Comparison of ENCODE assay signal across 13 mouse cellular contexts in genomic region chr4:120074061-120074460, GRCm38 (mm10). TPM values are rescaled to one million over a fixed set of nuclear protein-coding genes. Genes with fewer than 3 reads are reported as not detected.
DNase-seq lines count a peak whose midpoint lies in the region; ATAC-seq and TF ChIP-seq lines count a peak whose summit lies in the region.
"Had no signal": no experiment of that assay in that cellular context is flagged by ENCODE, and none has a peak within 500 bp of the region (broad histone marks: within the 10 kb centered on the region; RNA-seq: fewer than 3 reads in every experiment).

No protein-coding gene starts in this region.

- peaks cover 10% of the 10 kb centered on the region; the same call in 1 of the 2 replicates for H3K4me1 ChIP-seq in hindbrain, embryonic 15.5 days (replicated peaks)
- H3K4me1 ChIP-seq in hindbrain, embryonic 12.5 days: peaks cover 3% of the 10 kb centered on the region
- peaks cover 20% of the 10 kb centered on the region for H3K4me1 ChIP-seq in heart, postnatal 0 days (ENCODE audit: control insufficient read depth, insufficient read depth)
- peaks cover 9% of the 10 kb centered on the region; the same call in 1 of the 2 replicates for H3K4me1 ChIP-seq in intestine, postnatal 0 days (replicated peaks; ENCODE audit: control insufficient read depth, insufficient read depth, low read length)

- H3K4me3 ChIP-seq in hindbrain, embryonic 15.5 days: no peak overlapping the region
- H3K4me3 ChIP-seq in hindbrain, embryonic 12.5 days: no peak overlapping the region
- H3K4me3 ChIP-seq in heart, postnatal 0 days (ENCODE audit: low read depth, low read length): no peak overlapping the region
- H3K4me3 ChIP-seq in intestine, postnatal 0 days (ENCODE audit: low read depth, low read length): no peak overlapping the region
- H3K4me3 ChIP-seq: heart, adult 2 months had no signal

- no peak overlapping the region for H3K9ac ChIP-seq in hindbrain, embryonic 15.5 days
- H3K9ac ChIP-seq in hindbrain, embryonic 12.5 days: no peak overlapping the region
- H3K9ac ChIP-seq in heart, postnatal 0 days (replicated peaks; ENCODE audit: low read depth, low read length): peak overlapping the region; percentile 30; the same call in 1 of the 2 replicates
- H3K9ac ChIP-seq in intestine, postnatal 0 days (ENCODE audit: low read depth, low read length): no peak overlapping the region

- H3K27me3 ChIP-seq in hindbrain, embryonic 15.5 days: no peaks in the 10 kb centered on the region
- H3K27me3 ChIP-seq in hindbrain, embryonic 12.5 days: no peaks in the 10 kb centered on the region
- no peaks in the 10 kb centered on the region for H3K27me3 ChIP-seq in heart, postnatal 0 days (ENCODE audit: control insufficient read depth, insufficient read depth, low read length)
- H3K27me3 ChIP-seq in intestine, postnatal 0 days (replicated peaks; ENCODE audit: control insufficient read depth, insufficient read depth, low read length): no peaks in the 10 kb centered on the region

- peak; percentile 26 for DNase-seq in brain, embryonic 18.5 days (ENCODE audit: low read depth, low spot score)
- DNase-seq in heart, postnatal 0 days (ENCODE audit: low spot score): no peak
- peak; percentile 44 to 59 for DNase-seq in left cerebral cortex, postnatal 36 days (ENCODE audit: low spot score in 2 of 2)
- DNase-seq in natural killer cell, adult 2 months (ENCODE audit: low spot score in 2 of 2): no peak
- DNase-seq in adrenal gland, postnatal 36 days: no peak
- DNase-seq: adrenal gland, adult 2 months had no signal

- intact Hi-C loops in left cerebral cortex, postnatal 36 days (cut with DNase I): no loop called here

- no peaks in the 10 kb centered on the region for H3K36me3 ChIP-seq in hindbrain, embryonic 15.5 days
- H3K36me3 ChIP-seq in hindbrain, embryonic 12.5 days: no peaks in the 10 kb centered on the region
- no peaks in the 10 kb centered on the region for H3K36me3 ChIP-seq in heart, postnatal 0 days (replicated peaks; ENCODE audit: control insufficient read depth, insufficient read depth, low read length)
- no peaks in the 10 kb centered on the region for H3K36me3 ChIP-seq in intestine, postnatal 0 days (ENCODE audit: control insufficient read depth, insufficient read depth)

- TF ChIP-seq CTCF in heart, postnatal 0 days (IDR thresholded peaks at IDR 0.05; ENCODE audit: low read depth): no peak
- TF ChIP-seq CTCF in intestine, postnatal 0 days (IDR thresholded peaks at IDR 0.05; ENCODE audit: low read depth): no peak

- 51% methylated on average over 5 of the region's 5 CpGs for WGBS in hindbrain, embryonic 15.5 days
- WGBS in hindbrain, embryonic 12.5 days: 50% methylated on average over 5 of the region's 5 CpGs
- WGBS in heart, postnatal 0 days: 60% methylated on average over 5 of the region's 5 CpGs
- 60% methylated on average over 5 of the region's 5 CpGs for WGBS in intestine, postnatal 0 days

- no peaks in the 10 kb centered on the region for H3K9me3 ChIP-seq in hindbrain, embryonic 15.5 days
- H3K9me3 ChIP-seq in hindbrain, embryonic 12.5 days (replicated peaks): no peaks in the 10 kb centered on the region
- no peaks in the 10 kb centered on the region for H3K9me3 ChIP-seq in heart, postnatal 0 days (replicated peaks; ENCODE audit: control insufficient read depth, low read length)
- H3K9me3 ChIP-seq in intestine, postnatal 0 days (ENCODE audit: control insufficient read depth): no peaks in the 10 kb centered on the region

- TF ChIP-seq EP300 in heart, postnatal 0 days (IDR thresholded peaks at IDR 0.05; ENCODE audit: low read depth): no peak

- ATAC-seq in hindbrain, embryonic 15.5 days (ENCODE audit: low FRiP score, low read depth): peak; percentile 91
- ATAC-seq in hindbrain, embryonic 12.5 days (ENCODE audit: low FRiP score): no peak
- ATAC-seq in heart, postnatal 0 days (ENCODE audit: insufficient read depth, low read depth): no peak
- ATAC-seq in intestine, postnatal 0 days: no peak

- H3K4me2 ChIP-seq in hindbrain, embryonic 15.5 days: no peak overlapping the region
- no peak overlapping the region for H3K4me2 ChIP-seq in hindbrain, embryonic 12.5 days (replicated peaks)
- no peak overlapping the region for H3K4me2 ChIP-seq in heart, postnatal 0 days (ENCODE audit: low read depth, low read length)
- no peak overlapping the region for H3K4me2 ChIP-seq in intestine, postnatal 0 days (replicated peaks; ENCODE audit: low read depth)

- peak overlapping the region; percentile 54 for H3K27ac ChIP-seq in hindbrain, embryonic 15.5 days (replicated peaks)
- H3K27ac ChIP-seq in hindbrain, embryonic 12.5 days: no peak overlapping the region
- H3K27ac ChIP-seq in heart, postnatal 0 days (ENCODE audit: low read depth): no peak overlapping the region
- H3K27ac ChIP-seq in intestine, postnatal 0 days (ENCODE audit: low read depth, low read length): no peak overlapping the region
- H3K27ac ChIP-seq: heart, adult 2 months had no signal

RNA-seq across cellular contexts. Expression of gene AL607142.1, which starts 9.3 kb away (rescaled TPM):
- polyA plus RNA-seq in hindbrain, embryonic 15.5 days (2015; fragmentation: Nextera tagmentation; extraction: Ambion mirVana): not detected in 2 replicates
- not detected in 2 replicates for polyA plus RNA-seq in hindbrain, embryonic 12.5 days (2016; fragmentation: Nextera tagmentation; extraction: Ambion mirVana)
- total RNA-seq in heart, postnatal 0 days (2014; rRNA removed; ENCODE audit: low replicate concordance): not detected in 2 replicates
- not detected in 2 replicates for polyA plus RNA-seq in heart, postnatal 0 days (2015; fragmentation: Nextera tagmentation; extraction: Ambion mirVana)
- total RNA-seq in left cerebral cortex, postnatal 36 days (2021): not detected
- not detected in 2 replicates for polyA plus RNA-seq in intestine, postnatal 0 days (2015; fragmentation: Nextera tagmentation; extraction: Ambion mirVana)
- not detected for total RNA-seq in adrenal gland, postnatal 36 days (2021)
- total RNA-seq: adrenal gland, adult 2 months; heart, adult 2 months; left cerebral cortex, adult 8-10 months; megakaryocyte progenitor cell, adult 5-6 weeks had no signal
- polyA plus RNA-seq: adrenal gland, adult 2 months; embryonic facial prominence, embryonic 14.5 days; heart, adult 2 months had no signal

Comparison
In these comparisons a context has a peak if more than half of its experiments do, and no peak if none do; other contexts are left out.
1. DNase-seq: peak in brain, embryonic 18.5 days (single experiment) and left cerebral cortex, postnatal 36 days (2 of 2); none in heart, postnatal 0 days (single experiment), natural killer cell, adult 2 months (0 of 2) and adrenal gland, postnatal 36 days (0 of 2).